Mouse (Mus musculus): Measurements from ENCODE around the gene Rack1. TPM values are rescaled to one million over a fixed set of nuclear protein-coding genes. Genes with fewer than 3 reads are reported as not detected.
"Not testable (repeated sequence)": the region's sequence is repeated elsewhere in the genome, so short reads cannot be mapped to it uniquely, and the experiment has no call there.

Gene Rack1
- polyA plus RNA-seq (2016; fragmentation: Nextera tagmentation; extraction: Ambion mirVana) = 646 and 685 TPM in 2 replicates

DNA sequence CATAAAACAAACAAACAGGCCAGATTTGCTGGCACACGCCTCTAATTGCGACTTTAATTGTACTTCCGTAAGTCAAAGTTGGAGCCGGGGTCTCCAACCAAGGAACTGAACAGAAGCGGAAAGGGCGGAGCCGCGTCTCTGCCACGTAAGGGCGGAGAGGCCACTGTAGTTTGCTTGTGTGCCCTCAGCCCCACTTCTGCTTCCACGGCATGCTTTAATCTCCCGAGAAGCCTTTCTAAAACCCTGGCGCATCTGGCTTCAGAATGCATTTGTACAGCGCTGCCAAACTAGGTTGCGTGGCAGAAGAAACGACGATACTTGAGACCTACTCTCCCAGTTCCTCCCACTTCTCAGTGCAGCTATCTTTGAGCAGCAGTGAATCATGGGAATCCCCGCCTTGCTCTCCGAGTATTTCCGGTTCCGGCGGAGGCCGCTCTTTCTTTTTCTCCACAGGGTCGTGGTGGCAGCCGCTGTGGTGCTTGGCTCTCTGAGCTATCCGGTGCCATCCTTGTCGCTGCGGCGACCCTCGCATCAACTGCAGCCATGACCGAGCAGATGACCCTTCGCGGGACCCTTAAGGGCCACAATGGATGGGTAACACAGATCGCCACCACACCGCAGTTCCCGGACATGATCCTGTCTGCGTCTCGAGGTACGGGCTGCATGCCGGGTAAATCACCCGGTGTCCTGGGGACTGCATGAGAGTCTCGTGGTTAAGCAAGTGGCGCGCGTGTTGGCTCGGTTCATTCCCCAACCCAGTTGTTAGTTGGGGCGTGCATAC is at the start of gene Rack1:
Gene Rack1, plus strand, starts transcription at position 412 of the 781 bp plus-strand sequence.
- H3K4me3 ChIP-seq (replicated peaks) = peak within 1 kb of the TSS; percentile 61
- no peaks in the 10 kb centered on the region for H3K9me3 ChIP-seq
- peak within 1 kb of the TSS; percentile 91 for H3K4me2 ChIP-seq
- H3K27ac ChIP-seq = peak within 1 kb of the TSS; percentile 90
- H3K36me3 ChIP-seq = peaks cover 39% of the 10 kb centered on the region
- peak; percentile 77 for ATAC-seq (ENCODE audit: insufficient number of reproducible peaks, insufficient read depth, low FRiP score, low TSS enrichment, low read depth)
- under 1% methylated on average over 47 of the region's 47 CpGs for WGBS
- peaks cover 28% of the 10 kb centered on the region for H3K4me1 ChIP-seq (replicated peaks)
- peak within 1 kb of the TSS; percentile 83 for H3K9ac ChIP-seq (replicated peaks)
- H3K27me3 ChIP-seq = no peaks in the 10 kb centered on the region

DNA sequence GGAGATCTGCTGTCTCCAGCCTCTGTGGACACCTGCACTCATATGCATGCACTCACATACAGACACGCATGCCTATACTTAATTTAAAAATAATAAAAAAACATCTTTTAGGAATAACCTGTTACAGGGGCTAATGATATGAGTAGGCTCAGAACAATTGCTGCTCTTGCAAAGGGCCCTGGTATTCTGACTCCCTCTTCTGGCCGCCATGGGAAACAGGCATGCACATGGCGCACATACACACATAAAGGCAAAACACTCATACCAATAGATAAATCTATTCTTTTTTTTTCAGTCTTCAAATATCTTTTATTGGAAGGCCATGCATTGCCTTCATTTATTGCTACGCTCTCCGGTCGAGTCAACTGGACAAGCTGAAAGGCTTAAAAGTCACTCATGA is 49.7 kb upstream of the Rack1 start:
- Histone ChIP-seq H3K9me3 (no peaks in the 10 kb centered on the region), H3K27me3 (no peaks in the 10 kb centered on the region), H3K9ac (replicated peaks) (no peak overlapping the region), H3K4me3 (replicated peaks) (no peak overlapping the region), H3K27ac (no peak overlapping the region), H3K36me3 (no peaks in the 10 kb centered on the region), H3K4me2 (no peak overlapping the region), H3K4me1 (replicated peaks) (no peaks in the 10 kb centered on the region)
- WGBS = 94% methylated on average over 6 of the region's 6 CpGs
- no peak for ATAC-seq (ENCODE audit: insufficient number of reproducible peaks, insufficient read depth, low FRiP score, low TSS enrichment, low read depth)

DNA sequence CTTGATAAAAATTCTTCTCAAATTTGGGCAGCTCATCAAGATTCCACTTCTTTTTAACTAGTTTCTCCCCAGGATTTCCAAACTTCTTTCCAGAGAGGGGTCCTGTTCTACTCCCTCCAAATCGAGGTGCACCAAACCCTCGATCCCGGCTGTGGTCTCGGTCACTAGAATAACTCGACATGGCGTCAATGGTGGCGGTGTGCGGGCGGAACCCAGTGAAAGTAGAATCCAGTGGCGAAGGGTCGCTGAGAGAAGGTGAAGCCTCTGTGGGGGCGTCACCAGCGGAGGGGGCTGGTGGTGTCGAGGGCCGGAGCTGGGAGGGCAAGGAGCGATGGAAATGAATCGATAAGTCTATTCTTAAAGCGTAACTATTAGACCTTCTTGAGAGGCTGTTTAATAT is 46.6 kb upstream of the Rack1 start:
- ATAC-seq (ENCODE audit: insufficient number of reproducible peaks, insufficient read depth, low FRiP score, low TSS enrichment, low read depth); H3K9ac ChIP-seq (replicated peaks); H3K9me3 ChIP-seq; H3K4me1 ChIP-seq (replicated peaks); H3K27me3 ChIP-seq; H3K27ac ChIP-seq; H3K36me3 ChIP-seq; H3K4me2 ChIP-seq; H3K4me3 ChIP-seq (replicated peaks): not testable (repeated sequence)
- 90% methylated on average over 18 of the region's 18 CpGs for WGBS

DNA sequence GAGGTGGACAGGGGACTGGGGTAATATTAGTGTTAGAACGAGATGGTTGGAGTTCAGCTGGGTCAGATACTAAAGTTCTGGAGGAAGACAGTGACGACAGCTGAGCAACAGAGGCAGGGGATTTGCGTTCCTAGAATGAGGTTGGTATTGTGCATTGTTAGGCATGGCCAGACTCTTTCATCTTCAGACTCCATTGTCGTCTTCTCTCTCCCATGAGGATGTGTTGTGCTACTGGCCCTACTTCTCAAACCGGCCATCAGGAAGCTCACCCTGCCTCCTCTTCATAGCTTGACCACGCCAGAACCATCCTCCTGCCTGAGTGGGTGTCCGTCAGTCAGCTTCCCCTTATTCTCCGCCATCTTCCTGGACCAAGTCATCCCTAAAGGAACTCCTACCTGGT is 41.1 kb upstream of the Rack1 start:
- 81% methylated on average over 8 of the region's 8 CpGs for WGBS
- no peak overlapping the region for H3K27ac ChIP-seq
- no peak for ATAC-seq (ENCODE audit: insufficient number of reproducible peaks, insufficient read depth, low FRiP score, low TSS enrichment, low read depth)
- H3K36me3 ChIP-seq = no peaks in the 10 kb centered on the region
- no peaks in the 10 kb centered on the region for H3K27me3 ChIP-seq
- no peak overlapping the region for H3K4me3 ChIP-seq (replicated peaks)
- H3K9me3 ChIP-seq = no peaks in the 10 kb centered on the region
- H3K9ac ChIP-seq (replicated peaks) = no peak overlapping the region
- H3K4me1 ChIP-seq (replicated peaks) = no peaks in the 10 kb centered on the region
- no peak overlapping the region for H3K4me2 ChIP-seq

DNA sequence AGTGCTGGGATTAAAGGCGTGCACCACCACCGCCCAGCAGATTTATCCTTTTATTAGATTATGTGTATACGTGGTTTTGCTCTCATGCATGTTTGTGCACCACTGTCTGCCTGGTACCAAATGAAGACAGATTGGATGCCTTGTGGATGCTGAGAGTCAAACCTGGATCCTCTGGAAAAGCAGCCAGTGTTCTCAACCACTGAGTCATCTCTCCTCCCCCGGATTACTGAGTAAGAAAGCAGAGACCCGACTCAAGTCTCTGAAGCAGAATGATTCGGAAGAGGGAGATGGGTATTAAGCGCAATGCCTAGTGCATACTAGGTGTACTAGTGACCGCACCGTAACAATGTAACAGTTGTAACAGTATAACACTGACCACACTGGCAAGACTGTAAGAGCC is 36.0 kb upstream of the Rack1 start:
- H3K36me3 ChIP-seq = no peaks in the 10 kb centered on the region
- no peaks in the 10 kb centered on the region for H3K4me1 ChIP-seq (replicated peaks)
- H3K27me3 ChIP-seq = no peaks in the 10 kb centered on the region
- no peak for ATAC-seq (ENCODE audit: insufficient number of reproducible peaks, insufficient read depth, low FRiP score, low TSS enrichment, low read depth)
- H3K4me3 ChIP-seq (replicated peaks) = no peak overlapping the region
- no peaks in the 10 kb centered on the region for H3K9me3 ChIP-seq
- no peak overlapping the region for H3K4me2 ChIP-seq
- WGBS = 95% methylated on average over 9 of the region's 9 CpGs
- H3K9ac ChIP-seq (replicated peaks) = no peak overlapping the region
- no peak overlapping the region for H3K27ac ChIP-seq

DNA sequence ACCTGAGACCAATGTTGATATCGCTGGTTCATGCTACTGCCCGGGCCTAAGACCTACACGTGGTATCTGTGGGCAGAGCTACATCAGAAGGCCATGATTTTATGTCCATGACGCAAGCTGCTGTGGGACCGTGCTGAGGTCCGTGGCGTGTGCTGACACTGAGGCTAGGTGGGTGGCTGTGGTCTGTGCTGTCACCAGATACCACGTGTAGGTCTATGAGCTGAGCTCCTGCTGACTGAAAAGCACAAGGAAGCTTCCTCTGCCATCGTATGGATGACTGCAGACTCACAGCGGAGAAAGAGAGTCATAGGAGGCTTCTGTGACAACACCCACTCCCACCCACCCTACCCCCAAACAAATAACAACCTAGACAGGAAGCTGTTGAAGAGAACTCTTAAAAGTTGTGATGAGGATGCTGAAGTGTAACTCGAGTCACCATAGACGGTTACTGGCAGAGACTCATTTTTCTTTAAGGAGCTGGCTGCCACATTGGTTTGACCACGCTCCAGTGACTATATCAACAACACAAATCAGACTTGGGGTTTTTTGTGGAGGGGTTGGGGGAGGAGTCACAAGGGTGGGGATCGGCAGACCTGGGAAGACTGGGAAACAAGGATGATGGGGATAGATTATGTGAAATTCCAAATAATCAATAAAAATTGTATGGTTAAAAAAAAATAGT is 32.8 kb upstream of the Rack1 start:
- no peak for ATAC-seq (ENCODE audit: insufficient number of reproducible peaks, insufficient read depth, low FRiP score, low TSS enrichment, low read depth)
- Histone ChIP-seq H3K4me1 (replicated peaks) (no peaks in the 10 kb centered on the region), H3K4me2 (no peak overlapping the region), H3K27me3 (no peaks in the 10 kb centered on the region), H3K9ac (replicated peaks) (no peak overlapping the region), H3K27ac (no peak overlapping the region), H3K9me3 (no peaks in the 10 kb centered on the region), H3K36me3 (no peaks in the 10 kb centered on the region), H3K4me3 (replicated peaks) (no peak overlapping the region)
- 79% methylated on average over 14 of the region's 14 CpGs for WGBS

DNA sequence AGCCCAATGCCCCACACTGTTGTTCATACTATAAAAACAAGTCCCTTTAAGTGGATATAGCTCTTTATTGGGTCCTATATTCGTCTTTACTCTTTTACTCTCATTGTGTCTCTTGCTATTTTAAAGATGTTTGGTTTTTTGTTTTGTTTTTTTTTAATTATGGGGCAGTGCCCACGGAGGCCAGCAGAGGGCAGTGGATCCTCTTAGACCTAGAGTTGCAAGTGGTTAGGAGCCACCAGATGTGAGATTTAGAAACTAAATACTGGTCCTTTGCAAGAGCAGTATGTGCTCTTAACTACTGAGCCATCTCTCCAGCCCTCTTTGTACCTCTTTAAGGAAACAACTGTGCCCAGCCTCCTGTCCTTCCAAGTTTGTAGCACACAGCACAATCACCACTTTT is 28.4 kb upstream of the Rack1 start:
- no peak for ATAC-seq (ENCODE audit: insufficient number of reproducible peaks, insufficient read depth, low FRiP score, low TSS enrichment, low read depth)

DNA sequence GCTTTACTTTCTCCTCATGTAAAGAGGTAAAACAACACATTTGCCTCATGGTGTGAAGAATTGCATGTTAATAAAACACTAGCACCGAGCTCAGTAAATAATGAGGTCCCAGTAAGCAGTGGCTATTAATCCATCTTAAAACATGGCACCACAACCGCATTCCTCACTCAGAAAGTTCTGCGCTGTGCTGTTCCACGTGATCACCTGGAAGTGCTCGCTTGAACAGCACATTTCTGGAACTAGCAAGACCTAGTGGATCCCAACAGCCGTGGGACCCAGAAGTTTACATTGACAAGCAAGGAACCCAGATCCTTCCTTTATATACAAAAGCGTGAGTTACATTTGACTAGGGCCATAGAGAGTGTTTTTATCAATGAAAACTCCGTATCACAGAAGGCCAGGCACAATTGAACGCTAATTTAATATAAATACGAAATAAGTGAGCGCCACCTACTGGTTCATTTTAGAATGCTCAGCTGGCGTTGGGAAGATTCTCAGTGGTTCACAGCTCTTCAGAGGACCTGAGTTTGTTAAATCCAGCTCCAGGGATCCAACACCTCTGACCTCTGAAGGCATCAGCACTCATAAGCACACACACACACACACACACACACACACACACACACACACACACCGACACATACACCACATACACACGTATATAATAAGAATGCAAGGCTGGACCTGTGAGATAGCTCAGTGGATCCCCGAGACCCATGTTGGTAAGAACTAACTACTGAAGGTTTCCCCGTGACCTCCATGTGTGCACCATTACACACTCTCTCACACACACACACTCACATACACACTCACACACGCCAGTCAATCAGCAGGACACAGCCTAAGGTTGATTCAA is 25.5 kb upstream of the Rack1 start:
- Histone ChIP-seq H3K27ac (no peak overlapping the region), H3K4me3 (replicated peaks) (0 out of 2 replicates have a peak overlapping the region, but pooled peaks have one; percentile 9), H3K4me2 (peak overlapping the region; percentile 43), H3K4me1 (replicated peaks) (peaks cover 6% of the 10 kb centered on the region; the same call in 1 of the 2 replicates), H3K27me3 (0 out of 2 replicates have a peak, but pooled peaks cover 3% of the 10 kb centered on the region), H3K9ac (replicated peaks) (no peak overlapping the region), H3K9me3 (no peaks in the 10 kb centered on the region), H3K36me3 (no peaks in the 10 kb centered on the region)
- ATAC-seq (ENCODE audit: insufficient number of reproducible peaks, insufficient read depth, low FRiP score, low TSS enrichment, low read depth) = peak; percentile 38; the same call in 1 of the 2 replicates
- WGBS = 33% methylated on average over 17 of the region's 17 CpGs

More for the DNA sequence above, 28.4 kb upstream of the Rack1 start:
- no peaks in the 10 kb centered on the region for H3K36me3 ChIP-seq
- peaks cover 6% of the 10 kb centered on the region; the same call in 1 of the 2 replicates for H3K4me1 ChIP-seq (replicated peaks)
- 7% methylated on average over 2 of the region's 2 CpGs for whole genome bisulfite sequencing
- no peak overlapping the region for H3K4me3 ChIP-seq (replicated peaks)
- H3K9ac ChIP-seq (replicated peaks) = no peak overlapping the region
- no peak overlapping the region for H3K4me2 ChIP-seq
- H3K27me3 ChIP-seq = 0 out of 2 replicates have a peak, but pooled peaks cover 3% of the 10 kb centered on the region
- no peaks in the 10 kb centered on the region for H3K9me3 ChIP-seq
- H3K27ac ChIP-seq = no peak overlapping the region

DNA sequence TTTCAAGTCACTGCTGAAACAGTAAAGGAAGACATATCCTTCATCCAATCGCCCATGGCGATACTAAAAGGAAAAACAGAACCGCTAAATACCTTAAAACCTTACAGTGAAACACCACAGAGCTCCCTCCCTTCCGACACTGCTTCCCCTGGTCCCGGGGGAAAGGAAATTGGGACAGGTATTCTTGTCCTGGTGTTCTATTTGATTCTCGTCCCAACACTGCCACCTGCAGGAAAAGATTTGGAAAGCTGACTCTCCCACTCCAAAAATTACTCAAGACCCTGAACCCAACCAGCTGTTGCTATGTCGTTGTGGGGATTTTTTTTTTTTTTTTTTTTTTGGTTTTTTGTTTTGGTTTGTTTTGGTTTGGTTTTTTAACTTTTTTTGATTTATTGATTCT is 24.6 kb upstream of the Rack1 start:
- H3K27me3 ChIP-seq = 0 out of 2 replicates have a peak, but pooled peaks cover 3% of the 10 kb centered on the region
- WGBS = 1% methylated on average over 7 of the region's 7 CpGs
- no peak overlapping the region for H3K27ac ChIP-seq
- ATAC-seq (ENCODE audit: insufficient number of reproducible peaks, insufficient read depth, low FRiP score, low TSS enrichment, low read depth) = no peak
- H3K9ac ChIP-seq (replicated peaks) = no peak overlapping the region
- H3K9me3 ChIP-seq = no peaks in the 10 kb centered on the region
- H3K4me2 ChIP-seq = peak overlapping the region; percentile 31; the same call in 1 of the 2 replicates
- no peak overlapping the region for H3K4me3 ChIP-seq (replicated peaks)
- no peaks in the 10 kb centered on the region for H3K36me3 ChIP-seq
- H3K4me1 ChIP-seq (replicated peaks) = peaks cover 6% of the 10 kb centered on the region; the same call in 1 of the 2 replicates

DNA sequence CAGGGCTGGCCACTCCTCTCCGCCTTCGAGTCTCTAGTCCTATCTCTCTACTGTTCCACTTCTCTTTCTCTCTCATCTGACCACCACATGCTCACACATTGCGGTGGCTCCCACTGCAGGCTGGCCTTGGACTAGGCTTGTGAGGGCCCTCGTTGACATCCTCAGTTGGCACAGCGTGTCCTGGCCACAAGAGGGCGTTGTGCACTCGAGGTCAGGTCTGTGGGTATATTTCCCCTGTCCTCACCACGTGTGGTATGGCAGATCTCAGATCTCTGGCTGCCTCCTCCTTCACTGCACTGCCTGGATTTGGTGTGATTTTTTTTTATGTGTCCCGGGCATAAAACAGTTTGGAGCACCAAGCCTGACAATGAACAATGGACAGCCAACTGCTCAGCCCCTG is 23.5 kb upstream of the Rack1 start:
- Histone ChIP-seq H3K9me3 (no peaks in the 10 kb centered on the region), H3K36me3 (no peaks in the 10 kb centered on the region), H3K4me1 (replicated peaks) (peaks cover 6% of the 10 kb centered on the region; the same call in 1 of the 2 replicates), H3K4me3 (replicated peaks) (no peak overlapping the region), H3K4me2 (no peak overlapping the region), H3K27ac (no peak overlapping the region), H3K27me3 (0 out of 2 replicates have a peak, but pooled peaks cover 3% of the 10 kb centered on the region), H3K9ac (replicated peaks) (no peak overlapping the region)
- 45% methylated on average over 9 of the region's 9 CpGs for WGBS
- ATAC-seq (ENCODE audit: insufficient number of reproducible peaks, insufficient read depth, low FRiP score, low TSS enrichment, low read depth) = no peak

DNA sequence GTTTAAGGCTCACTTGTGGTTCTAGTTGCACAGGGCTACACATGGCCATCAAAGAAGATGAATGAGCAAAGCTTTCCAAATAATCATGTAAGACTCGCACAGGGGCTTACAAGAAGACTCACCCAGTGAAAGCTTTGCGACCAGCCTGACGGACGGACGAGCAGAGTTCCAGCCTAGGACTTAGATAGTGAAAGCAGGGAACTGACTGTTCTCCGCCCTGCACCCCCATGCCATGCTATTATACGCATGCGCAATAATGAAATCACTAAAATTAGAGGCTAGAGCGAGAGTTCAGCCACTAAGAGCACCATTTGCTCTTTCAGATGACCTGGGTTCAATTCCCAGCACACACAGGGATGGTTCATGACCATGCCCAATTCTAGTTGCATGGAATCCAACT is 22.8 kb upstream of the Rack1 start:
- Histone ChIP-seq H3K9ac (replicated peaks) (no peak overlapping the region), H3K9me3 (no peaks in the 10 kb centered on the region), H3K4me3 (replicated peaks) (no peak overlapping the region), H3K27ac (no peak overlapping the region), H3K27me3 (0 out of 2 replicates have a peak, but pooled peaks cover 3% of the 10 kb centered on the region), H3K36me3 (no peaks in the 10 kb centered on the region), H3K4me1 (replicated peaks) (peaks cover 6% of the 10 kb centered on the region; the same call in 1 of the 2 replicates), H3K4me2 (no peak overlapping the region)
- no peak for ATAC-seq (ENCODE audit: insufficient number of reproducible peaks, insufficient read depth, low FRiP score, low TSS enrichment, low read depth)
- 86% methylated on average over 9 of the region's 9 CpGs for WGBS
